Mouse (Mus musculus) midbrain, postnatal 0 days (tissue): ENCODE results near the gene Ncbp3. TPM values are rescaled to one million over a fixed set of nuclear protein-coding genes. Genes with fewer than 3 reads are reported as not detected.

ENCODE experiments used
- ATAC-seq: fragments of 200-750 bp; cut with Nextera tagmentation; 2 replicates; pipeline ENCODE4 v1.8.0; 2017; ENCODE audit warnings: moderate number of reproducible peaks, mild to moderate bottlenecking, moderate TSS enrichment, moderate library complexity; ENCODE audit not compliant: low FRiP score
- DNase-seq: peaks from one replicate; pipeline ENCODE4 v3.0.0-alpha.2; 2015; ENCODE audit warnings: low spot score
- H3K27ac ChIP-seq: fragments of 300-500 bp; sonication (generic); 2 replicates; pipeline ENCODE4 v1.5.1; 2014; ENCODE audit warnings: low read depth, mild to moderate bottlenecking, low read length, mixed read lengths
- H3K27me3 ChIP-seq: fragments of 300-500 bp; sonication (generic); 2 replicates; pipeline ENCODE4 v1.6.1; 2014; ENCODE audit warnings: low read length, control low read depth, mixed read lengths; ENCODE audit not compliant: insufficient read depth
- H3K36me3 ChIP-seq: fragments of 300-500 bp; sonication (generic); 2 replicates; pipeline ENCODE4 v1.6.1; 2014; ENCODE audit warnings: low read length, control low read depth, mixed read lengths; ENCODE audit not compliant: insufficient read depth
- H3K4me1 ChIP-seq: fragments of 300-500 bp; sonication (generic); 2 replicates; pipeline ENCODE4 v1.6.1; 2014; ENCODE audit warnings: mild to moderate bottlenecking, control low read depth, antibody characterized with exemption, low read length, mixed read lengths; ENCODE audit not compliant: insufficient read depth
- H3K4me2 ChIP-seq: fragments of 300-500 bp; sonication (generic); 2 replicates; pipeline ENCODE4 v1.6.1; 2014; ENCODE audit warnings: low read depth, mild to moderate bottlenecking, low read length, mixed read lengths; ENCODE audit not compliant: poor library complexity, severe bottlenecking
- H3K4me3 ChIP-seq: fragments of 300-500 bp; sonication (generic); 2 replicates; pipeline ENCODE4 v1.5.1; 2014; ENCODE audit warnings: low read depth, mild to moderate bottlenecking, low read length, moderate library complexity
- H3K9ac ChIP-seq: fragments of 300-500 bp; sonication (generic); replicated peaks from 2 replicates; pipeline ENCODE4 v1.6.1; 2014; ENCODE audit warnings: mild to moderate bottlenecking, low read length, moderate library complexity, mixed read lengths; ENCODE audit not compliant: poor library complexity, severe bottlenecking
- H3K9me3 ChIP-seq: fragments of 300-500 bp; sonication (generic); 2 replicates; pipeline ENCODE4 v1.6.1; 2016; ENCODE audit warnings: low read length, control low read depth
- CTCF ChIP-seq: IDR thresholded peaks from 2 replicates; pipeline ENCODE4 v1.5.1; 2016; ENCODE audit warnings: antibody characterized with exemption, mild to moderate bottlenecking
- WGBS: fragments of 180-500 bp; shearing (Covaris S2); extraction: QIAGEN DNeasy Blood & Tissue Kit; methylation state at CpG from one replicate; pipeline ENCODE4 v1.1.7; 2014; 5-methylcytosine and 5-hydroxymethylcytosine counted together
- polyA plus RNA-seq: library from polyadenylated mRNA; unstranded; fragments of >200 nt; fragmentation: Nextera tagmentation; extraction: Ambion mirVana; gene quantifications from 2 replicates; pipeline ENCODE4 v1.2.1, GENCODE M21; 2015
- total RNA-seq: library from RNA; depleted of rRNA; stranded (reverse); fragments of >200 nt; gene quantifications from 2 replicates; pipeline ENCODE4 v1.2.3, GENCODE M21; 2014

Gene Ncbp3
- total and polyA plus RNA-seq, 2 experiments from 2014 or later, result 7.2 to 7.9 TPM

DNA sequence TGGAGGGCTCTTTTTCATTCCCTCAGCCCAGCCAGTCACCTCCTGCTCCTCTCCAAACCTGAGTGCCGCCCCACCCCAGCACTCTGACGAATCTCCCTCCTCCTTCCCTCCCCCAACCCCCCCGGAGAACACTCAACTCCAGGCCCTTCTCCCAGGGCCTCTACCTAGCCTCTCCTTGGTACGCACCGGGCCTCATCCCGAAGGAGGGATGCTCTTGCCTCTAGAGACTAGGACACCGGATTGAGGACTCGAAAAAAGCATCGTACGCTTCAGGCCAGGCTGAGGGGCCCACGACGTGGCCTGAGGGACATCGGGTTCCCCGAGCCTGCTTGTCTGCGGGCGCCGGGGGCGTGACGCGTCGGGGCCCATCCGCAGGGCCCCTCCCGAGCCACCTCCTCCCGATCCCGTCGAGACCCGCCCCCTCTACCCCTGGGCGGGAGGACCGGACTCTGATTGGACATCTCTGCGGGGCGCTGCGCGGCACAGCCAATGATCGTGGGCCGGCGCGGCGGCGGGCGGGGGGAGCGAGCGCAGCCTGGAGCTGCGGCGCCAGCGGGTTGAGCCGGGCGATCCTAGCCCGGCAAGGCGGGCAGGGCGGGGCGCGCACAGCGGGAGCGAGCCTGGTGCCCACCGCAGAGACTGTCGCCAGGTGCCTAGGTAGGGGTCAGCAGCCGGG lies 29.0 kb upstream of the Ncbp3 start, which contains the start of gene Camkk1:
Gene Camkk1, plus strand, starts transcription at position 538 of the 676 bp plus-strand sequence.
- no peaks in the 10 kb centered on the region for H3K27me3 ChIP-seq
- WGBS, result under 1% methylated on average over 56 of the region's 57 CpGs

DNA sequence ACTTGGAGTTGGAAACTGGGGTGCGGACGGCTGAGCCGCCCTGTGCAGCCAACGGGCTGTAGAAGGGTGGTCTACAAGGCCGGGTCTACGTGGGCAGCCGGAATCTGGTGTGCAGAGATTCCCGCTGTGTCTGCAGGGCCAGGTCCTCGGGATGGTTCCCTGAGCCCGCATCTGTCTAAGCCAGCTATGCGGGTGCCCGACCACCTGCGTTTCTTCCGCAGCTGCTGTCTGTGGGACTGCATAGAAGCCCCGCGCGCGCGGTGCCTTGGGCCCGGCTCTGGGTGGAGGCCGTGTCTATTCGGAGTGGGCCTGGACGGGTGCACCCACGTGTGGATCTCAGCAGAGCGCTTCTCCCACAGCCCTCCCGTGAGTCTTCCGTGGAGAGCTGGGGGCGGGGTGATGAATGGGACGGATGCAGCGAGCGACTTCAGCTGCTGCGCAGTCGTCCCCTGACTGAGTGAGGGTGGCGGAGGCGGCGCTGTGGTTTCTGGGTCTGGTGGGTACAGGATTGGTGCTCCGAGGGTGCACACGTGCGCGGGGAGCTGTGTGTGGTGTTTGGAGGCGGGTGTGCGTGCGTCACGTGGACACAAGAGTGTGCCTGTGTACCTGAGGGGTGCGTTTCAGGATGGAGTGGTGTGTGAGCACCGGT lies 28.3 kb upstream of the Ncbp3 start:
- Histone ChIP-seq H3K4me2 (peak overlapping the region; percentile 80), H3K4me3 (peak overlapping the region; percentile 84), H3K4me1 (peaks cover 6% of the 10 kb centered on the region; the same call in 1 of the 2 replicates), H3K9ac (peak overlapping the region; percentile 77), H3K27ac (peak overlapping the region; percentile 59), H3K9me3 (no peaks in the 10 kb centered on the region), H3K27me3 (no peaks in the 10 kb centered on the region), H3K36me3 (no peaks in the 10 kb centered on the region)
- WGBS, result 1% methylated on average over 43 of the region's 46 CpGs
- ATAC-seq, result peak; percentile 81
- peak; percentile 76 for DNase-seq
- TF ChIP-seq CTCF, result peak; percentile 27

More for the DNA sequence above, 29.0 kb upstream of the Ncbp3 start, which contains the start of gene Camkk1:
- H3K36me3 ChIP-seq, result no peaks in the 10 kb centered on the region
- H3K4me3 ChIP-seq, result peak within 1 kb of the TSS; percentile 84
- H3K4me1 ChIP-seq, result peaks cover 6% of the 10 kb centered on the region; the same call in 1 of the 2 replicates
- peak; percentile 91 for ATAC-seq
- no peak for TF ChIP-seq CTCF
- H3K9ac ChIP-seq, result peak within 1 kb of the TSS; percentile 77
- H3K4me2 ChIP-seq, result peak within 1 kb of the TSS; percentile 80
- DNase-seq, result peak; percentile 93
- no peaks in the 10 kb centered on the region for H3K9me3 ChIP-seq
- H3K27ac ChIP-seq, result peak within 1 kb of the TSS; percentile 59

DNA sequence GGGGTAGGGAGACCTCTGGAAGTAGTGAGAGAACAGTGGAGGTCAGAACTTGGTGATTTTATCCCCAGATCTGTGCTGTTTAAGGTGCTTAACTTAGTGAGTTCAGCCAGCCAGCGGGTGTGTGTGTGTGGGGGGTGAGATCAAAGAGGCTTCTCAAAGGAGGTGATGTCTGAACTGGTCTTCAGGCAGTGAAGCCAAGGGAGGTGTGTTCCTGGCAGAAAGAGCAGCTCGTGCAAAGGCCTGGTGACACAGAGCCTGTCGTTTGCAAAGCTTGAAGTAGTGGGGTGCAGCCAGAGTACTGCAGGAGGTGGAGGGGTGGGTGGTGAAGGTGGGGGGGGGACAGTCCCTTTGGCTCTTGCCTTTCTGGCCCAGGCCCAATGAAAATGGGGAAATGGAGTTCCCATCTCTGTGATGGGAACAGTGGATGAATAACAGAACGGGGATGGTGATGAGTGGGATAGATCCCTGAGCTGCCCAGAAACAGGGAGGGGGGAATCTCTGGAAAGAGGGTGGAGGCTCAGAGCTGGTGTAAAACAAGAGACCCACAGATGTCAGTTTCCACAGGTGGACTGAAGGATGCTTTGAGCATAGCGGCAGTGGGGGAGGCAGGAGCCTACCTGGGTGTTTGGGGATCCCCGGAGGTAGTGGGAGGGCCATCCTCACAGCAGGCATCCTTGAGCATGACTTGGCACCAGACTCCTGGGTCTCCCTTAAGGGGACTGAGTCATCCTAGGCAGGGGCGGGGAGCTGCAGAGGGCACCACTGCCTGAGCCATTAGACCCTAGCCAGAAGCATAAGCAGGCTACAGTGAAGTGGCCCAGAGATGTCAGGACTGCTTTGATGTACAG lies 26.4 kb upstream of the Ncbp3 start:
- 0 out of 2 replicates have a peak overlapping the region, but pooled peaks have one; percentile 36 for H3K9ac ChIP-seq
- no peak for ATAC-seq

DNA sequence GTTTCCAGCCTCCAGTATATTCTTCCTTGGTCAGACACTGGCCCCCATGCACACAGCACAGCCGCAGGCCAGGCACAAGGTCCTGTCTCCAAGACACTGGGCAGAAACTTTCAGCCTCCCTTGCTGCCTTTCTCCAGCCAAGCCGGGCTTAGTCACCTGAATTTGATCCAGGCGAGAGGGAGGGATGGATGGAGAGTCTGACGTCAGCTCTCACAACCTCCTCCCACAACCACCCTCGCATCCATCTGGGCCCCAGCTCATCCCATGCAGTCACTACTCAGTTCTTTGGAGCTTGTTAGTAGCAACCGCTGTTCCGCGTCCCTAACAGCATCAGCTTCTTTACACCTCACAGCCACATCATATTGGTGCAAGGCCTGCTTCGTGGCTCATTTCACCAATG lies 24.5 kb upstream of the Ncbp3 start:
- no peak overlapping the region for H3K9ac ChIP-seq
- 51% methylated on average over 9 of the region's 9 CpGs for WGBS
- H3K4me1 ChIP-seq, result peaks cover 6% of the 10 kb centered on the region; the same call in 1 of the 2 replicates
- H3K27me3 ChIP-seq, result no peaks in the 10 kb centered on the region
- H3K27ac ChIP-seq, result no peak overlapping the region
- TF ChIP-seq CTCF, result no peak
- DNase-seq (no peak), ATAC-seq (no peak)
- no peak overlapping the region for H3K4me3 ChIP-seq
- no peak overlapping the region for H3K4me2 ChIP-seq
- H3K9me3 ChIP-seq, result no peaks in the 10 kb centered on the region
- H3K36me3 ChIP-seq, result peaks cover 12% of the 10 kb centered on the region; the same call in 1 of the 2 replicates

More for the DNA sequence above, 26.4 kb upstream of the Ncbp3 start:
- H3K36me3 ChIP-seq, result peaks cover 4% of the 10 kb centered on the region; the same call in 1 of the 2 replicates
- 55% methylated on average over 7 of the region's 7 CpGs for WGBS
- H3K4me1 ChIP-seq, result peaks cover 6% of the 10 kb centered on the region; the same call in 1 of the 2 replicates
- no peak for DNase-seq
- H3K4me2 ChIP-seq, result no peak overlapping the region
- no peak overlapping the region for H3K27ac ChIP-seq
- H3K27me3 ChIP-seq, result no peaks in the 10 kb centered on the region
- TF ChIP-seq CTCF, result no peak
- H3K4me3 ChIP-seq, result no peak overlapping the region
- no peaks in the 10 kb centered on the region for H3K9me3 ChIP-seq

DNA sequence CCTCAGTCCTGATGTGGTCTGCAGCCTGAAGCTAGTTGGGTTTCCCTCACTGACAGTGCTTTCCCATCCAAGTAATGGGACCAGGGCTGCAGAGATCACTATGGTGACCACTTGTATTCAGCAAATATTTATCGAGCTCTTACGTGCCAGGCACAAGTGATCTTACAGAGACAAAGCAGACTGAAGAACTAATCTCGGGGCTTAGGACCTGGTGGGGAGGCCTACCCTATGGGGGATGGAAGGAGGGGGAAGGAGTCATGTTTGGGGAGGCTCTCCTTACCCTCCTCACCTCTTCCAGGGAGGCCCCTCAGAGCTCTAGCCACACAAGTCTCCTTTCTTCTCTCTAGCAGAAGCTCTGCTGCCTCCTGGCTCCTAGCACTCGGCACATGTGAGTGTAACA lies 23.8 kb upstream of the Ncbp3 start:
- Histone ChIP-seq H3K9me3 (no peaks in the 10 kb centered on the region), H3K4me3 (no peak overlapping the region), H3K27ac (no peak overlapping the region), H3K4me2 (no peak overlapping the region), H3K9ac (no peak overlapping the region), H3K4me1 (peaks cover 6% of the 10 kb centered on the region; the same call in 1 of the 2 replicates), H3K27me3 (no peaks in the 10 kb centered on the region), H3K36me3 (peaks cover 12% of the 10 kb centered on the region; the same call in 1 of the 2 replicates)
- WGBS, result 29% methylated on average over 4 of the region's 4 CpGs
- DNase-seq, result no peak
- TF ChIP-seq CTCF, result no peak
- no peak for ATAC-seq
